Mouse (Mus musculus) megakaryocyte, embryonic 14.5 days (primary cell): ENCODE data around the gene 3110082J24Rik.

Experiments used
- FLI1 ChIP-seq: IDR thresholded peaks from 2 replicates; pipeline ENCODE4 v1.6.1; 2012; ENCODE audit warnings: low read length, inconsistent platforms, mixed read lengths
- GATA1 ChIP-seq: IDR thresholded peaks from 3 replicates; pipeline ENCODE4 v1.6.1; 2012; ENCODE audit warnings: mixed read lengths, low read length, inconsistent platforms, borderline replicate concordance

- no peak for TF ChIP-seq GATA1
- TF ChIP-seq FLI1 = no peak
These were observed 9.8 kb upstream of the 3110082J24Rik start for GRCm38 (mm10) chr5:30115718-30116117.
